Mouse (Mus musculus) ES-E14 (cell line): Measurements from ENCODE around the gene Mitd1. TPM values are rescaled to one million over a fixed set of nuclear protein-coding genes. Genes with fewer than 3 reads are reported as not detected.
A peak's percentile ranks its signal among the peaks of the same experiment; 100 is the strongest.

Source experiments
- DNase-seq: peaks from one replicate; pipeline ENCODE4 v3.0.0-alpha.2; 2013; ENCODE audit warnings: low read depth, low spot score
- H3K27ac ChIP-seq: 2 replicates; pipeline ENCODE4 v1.5.1; 2012; ENCODE audit warnings: low read depth, mild to moderate bottlenecking, low read length, moderate library complexity, mixed read lengths; ENCODE audit not compliant: poor library complexity, insufficient read depth, severe bottlenecking
- H3K36me3 ChIP-seq: 2 replicates; pipeline ENCODE4 v1.6.1; 2012; ENCODE audit warnings: mild to moderate bottlenecking, low read length, moderate library complexity, mixed read lengths; ENCODE audit not compliant: control insufficient read depth, poor library complexity, insufficient read depth, severe bottlenecking
- H3K4me1 ChIP-seq, 2 experiments: fragments of 150-350 bp in 1 of 2; sonication (generic) in 1 of 2; 2 replicates each; pipeline ENCODE4 v1.6.1; 2012; ENCODE audit warnings: low read length in 2 of 2, mild to moderate bottlenecking in 1 of 2, mixed read lengths in 1 of 2; ENCODE audit not compliant: control insufficient read depth in 2 of 2, insufficient read depth in 2 of 2, poor library complexity in 1 of 2
- H3K4me3 ChIP-seq, 2 experiments: fragments of 150-350 bp in 1 of 2; sonication (generic) in 1 of 2; 2 replicates each; pipeline ENCODE4 v1.5.1; 2012; ENCODE audit warnings: low read length in 2 of 2, low read depth in 1 of 2, mild to moderate bottlenecking in 1 of 2, mixed read lengths in 1 of 2; ENCODE audit not compliant: insufficient read depth in 1 of 2, poor library complexity in 1 of 2, severe bottlenecking in 1 of 2
- H3K9ac ChIP-seq: 2 replicates; pipeline ENCODE4 v1.6.1; 2012; ENCODE audit warnings: low read depth, mild to moderate bottlenecking, low read length, mixed read lengths; ENCODE audit not compliant: poor library complexity, insufficient read depth, severe bottlenecking
- H3K9me3 ChIP-seq: fragments of 150-350 bp; sonication (generic); 2 replicates; pipeline ENCODE4 v1.6.1; 2012; ENCODE audit warnings: low read depth, mild to moderate bottlenecking, low read length; ENCODE audit not compliant: control insufficient read depth, insufficient read depth
- CHD2 ChIP-seq: IDR thresholded peaks from 2 replicates; pipeline ENCODE4 v1.6.1; 2014; ENCODE audit warnings: mild to moderate bottlenecking, low read depth, low read length, inconsistent platforms
- HCFC1 ChIP-seq: IDR thresholded peaks from 2 replicates; pipeline ENCODE4 v1.6.1; 2012; ENCODE audit warnings: low read length, inconsistent platforms, borderline replicate concordance; ENCODE audit not compliant: insufficient read depth
- MAFK ChIP-seq: IDR thresholded peaks from 2 replicates; pipeline ENCODE4 v1.6.1; 2014; ENCODE audit warnings: mild to moderate bottlenecking, low read depth, low read length, inconsistent platforms; ENCODE audit not compliant: insufficient read depth
- ZC3H11A ChIP-seq: IDR thresholded peaks from 2 replicates; pipeline ENCODE4 v1.6.1; 2012; ENCODE audit warnings: low read depth, mild to moderate bottlenecking, inconsistent platforms, low read length, borderline replicate concordance
- ZNF384 ChIP-seq: IDR thresholded peaks from 2 replicates; pipeline ENCODE4 v1.6.1; 2012; ENCODE audit warnings: low read depth, low read length, inconsistent platforms
- in situ Hi-C, 2 experiments: fragments of 600-800 bp; cut with MboI; formaldehyde crosslinking; loops; one replicate each; pipeline ENCODE4 v1.15.1; 2025; ENCODE audit warnings: low sequenced_read_pairs in 2 of 2, inconsistent platforms in 1 of 2; ENCODE audit not compliant: unreplicated experiment in 2 of 2
- total RNA-seq: library from RNA; depleted of rRNA; stranded (reverse); fragments of 300-350 nt; gene quantifications from 2 replicates; pipeline ENCODE4 v1.2.3, GENCODE M21; 2012; rRNA removed

Mitd1 gene
- 17.7 and 21.0 TPM in 2 replicates for total RNA-seq

DNA sequence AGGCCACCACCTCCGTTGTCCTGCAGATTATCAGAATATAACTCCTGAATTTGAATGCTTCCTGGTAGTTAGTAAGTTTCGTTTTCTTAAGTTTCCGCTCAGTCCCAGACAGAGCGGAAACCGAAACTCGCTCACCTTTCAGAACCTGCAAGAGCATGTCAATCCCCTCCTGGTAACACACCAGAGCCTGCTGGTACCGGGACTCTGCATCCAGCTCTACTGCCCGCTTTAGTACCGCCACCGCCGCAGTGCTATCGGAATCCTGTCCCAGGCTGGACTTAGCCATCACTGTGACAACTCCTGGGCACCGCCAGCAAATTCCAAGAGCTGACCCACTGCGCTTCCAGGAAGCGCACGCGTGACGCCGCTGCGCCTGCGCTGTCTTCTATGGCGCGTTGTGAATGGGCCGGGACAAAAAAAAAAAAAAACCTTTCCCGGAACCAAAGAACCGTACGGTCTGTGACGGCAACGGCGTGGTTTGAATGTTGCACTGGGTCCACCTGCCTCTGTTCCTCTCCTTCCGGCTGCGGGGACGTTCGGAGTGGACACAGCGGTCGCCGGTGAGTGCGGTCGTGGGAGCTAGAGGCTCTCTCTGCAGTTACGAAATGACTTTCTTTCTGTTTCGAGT, at the start of gene Mitd1, which contains the start of gene Mrpl30:
Gene Mitd1 (minus strand): TSS at position 387 of the 628 bp plus-strand sequence.
Gene Mrpl30 (plus strand): TSS at position 453 of the 628 bp plus-strand sequence.
- TF ChIP-seq MAFK (no peak; the same call in 1 of the 2 replicates), CHD2 (peak; percentile 63; the same call in 1 of the 2 replicates), ZC3H11A (no peak), ZNF384 (peak; percentile 100), HCFC1 (peak; percentile 90)
- Histone ChIP-seq H3K4me1 (peaks cover 0 to 6% of the 10 kb centered on the region in 2 experiments; a peak in 1 of 4 replicates), H3K9me3 (no peaks in the 10 kb centered on the region), H3K36me3 (peaks cover 4% of the 10 kb centered on the region; the same call in 1 of the 2 replicates), H3K4me3 (peak within 1 kb of the TSS; percentile 84 to 90), H3K9ac (peak within 1 kb of the TSS; percentile 89), H3K27ac (0 out of 2 replicates have a peak within 1 kb of the TSS, but pooled peaks have one; percentile 14)
- in situ Hi-C loops, result no loop called here
- DNase-seq, result peak; percentile 92

DNA sequence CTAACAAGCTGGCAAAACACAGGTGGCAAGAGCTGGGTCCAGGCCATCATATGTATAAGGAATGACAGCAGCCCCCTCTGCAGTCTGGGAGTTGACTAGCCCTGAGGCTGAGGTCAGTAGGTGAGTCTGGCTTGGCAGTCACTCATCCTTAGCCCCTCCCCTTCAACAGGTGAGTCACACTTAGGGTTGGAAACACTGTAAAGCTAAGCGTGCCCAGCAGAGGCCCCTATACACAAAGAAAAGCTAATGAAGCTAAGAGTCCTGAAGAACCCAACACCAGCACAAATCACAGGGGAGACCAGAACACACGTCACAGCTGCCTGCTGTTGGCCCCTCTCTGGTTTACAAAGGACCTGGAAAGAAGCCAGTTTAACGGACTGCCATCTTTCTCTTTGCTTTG, 41.6 kb upstream of the Mitd1 start:
- H3K27ac ChIP-seq, result no peak overlapping the region
- no peaks in the 10 kb centered on the region for H3K36me3 ChIP-seq
- in situ Hi-C loops, result no loop called here
- DNase-seq, result peak; percentile 60
- TF ChIP-seq ZC3H11A (peak; percentile 37; the same call in 1 of the 2 replicates), HCFC1 (no peak), MAFK (no peak), CHD2 (no peak), ZNF384 (no peak)
- H3K4me1 ChIP-seq, result no peaks in the 10 kb centered on the region
- no peak overlapping the region for H3K9ac ChIP-seq
- H3K4me3 ChIP-seq, result no peak overlapping the region
- no peaks in the 10 kb centered on the region for H3K9me3 ChIP-seq

- Histone ChIP-seq H3K4me3 (no peak overlapping the region), H3K9me3 (no peaks in the 10 kb centered on the region), H3K4me1 (peaks cover 3 to 8% of the 10 kb centered on the region in 2 experiments; a peak in 2 of 4 replicates), H3K9ac (no peak overlapping the region), H3K36me3 (no peaks in the 10 kb centered on the region), H3K27ac (no peak overlapping the region)
- TF ChIP-seq CHD2 (no peak), ZNF384 (no peak), MAFK (no peak), HCFC1 (no peak), ZC3H11A (no peak)
- in situ Hi-C loops, result no loop called here
- no peak for DNase-seq
These were observed 35.8 kb upstream of the Mitd1 start for GRCm38 (mm10) chr1:37925971-37926370.

DNA sequence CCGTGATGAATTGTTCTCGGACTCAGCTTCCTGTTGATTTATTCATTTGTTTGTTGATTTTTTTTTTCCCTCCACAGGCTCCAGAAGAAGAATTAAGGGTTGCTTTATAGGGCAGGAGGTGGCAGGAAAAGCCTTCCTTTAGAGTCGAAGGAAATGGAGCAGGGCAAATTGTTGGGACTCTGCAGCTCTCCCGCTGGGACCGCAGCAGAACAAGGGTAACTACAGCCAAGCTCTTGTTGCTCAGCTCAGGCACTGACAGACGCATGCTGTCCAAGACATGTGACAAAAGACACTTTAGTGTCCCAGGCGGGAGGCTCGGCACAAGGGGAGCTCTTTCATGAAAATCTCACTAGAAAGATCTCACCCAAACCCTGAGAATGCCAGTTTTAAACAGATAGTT, 32.3 kb upstream of the Mitd1 start:
- TF ChIP-seq CHD2, result no peak
- TF ChIP-seq MAFK, result no peak
- Histone ChIP-seq H3K27ac (no peak overlapping the region), H3K9ac (no peak overlapping the region), H3K4me3 (peak overlapping the region; percentile 12 to 49; a peak in 2 of 4 replicates), H3K4me1 (peaks cover 3 to 8% of the 10 kb centered on the region in 2 experiments; a peak in 2 of 4 replicates), H3K9me3 (no peaks in the 10 kb centered on the region), H3K36me3 (no peaks in the 10 kb centered on the region)
- in situ Hi-C loops, result no loop called here
- DNase-seq, result no peak
